ENCODE assay signal across 22 mouse cellular contexts in the genomic region with DNA sequence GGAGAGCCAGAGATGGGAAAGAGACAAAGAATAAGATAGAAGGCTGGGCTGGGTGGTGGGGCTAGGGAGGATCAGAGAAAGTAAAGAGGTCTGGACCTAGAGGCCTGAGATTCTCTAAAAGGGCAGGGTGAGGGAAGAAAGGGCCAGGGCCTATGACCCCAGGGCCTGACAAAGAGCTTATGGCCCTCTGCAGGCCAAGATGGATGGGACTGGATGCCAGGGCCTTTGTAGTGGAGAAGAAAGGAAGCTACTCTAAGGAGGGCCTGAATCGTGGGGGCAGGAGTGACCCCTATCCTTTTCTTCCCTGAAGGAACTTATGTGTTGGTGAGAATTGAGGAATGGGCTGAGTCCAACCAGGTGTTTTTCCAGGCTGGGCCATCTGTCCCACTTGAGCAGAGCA. TPM values are rescaled to one million over a fixed set of nuclear protein-coding genes. Genes with fewer than 3 reads are reported as not detected.
DNase-seq lines count a peak whose midpoint lies in the region; ATAC-seq and TF ChIP-seq lines count a peak whose summit lies in the region.
"Had no signal": no experiment of that assay in that cellular context is flagged by ENCODE, and none has a peak within 500 bp of the region (broad histone marks: within the 10 kb centered on the region; RNA-seq: fewer than 3 reads in every experiment).

No protein-coding gene starts in this region.

- H3K4me3 ChIP-seq in forebrain, embryonic 13.5 days = no peak overlapping the region
- H3K4me3 ChIP-seq in forebrain, embryonic 15.5 days = no peak overlapping the region
- H3K4me3 ChIP-seq in kidney, postnatal 0 days (replicated peaks; ENCODE audit: low read depth, low read length) = no peak overlapping the region
- no peak overlapping the region for H3K4me3 ChIP-seq in limb, embryonic 14.5 days (replicated peaks; ENCODE audit: low read length)
- H3K4me3 ChIP-seq in heart, adult 2 months = no peak overlapping the region
- H3K4me3 ChIP-seq: embryonic facial prominence, embryonic 15.5 days; gastrocnemius, adult 2 months had no signal

- intact Hi-C loops in heart, adult 2 months (cut with DNase I) = no loop called here

- no peaks in the 10 kb centered on the region for H3K79me2 ChIP-seq in heart, adult 2 months (replicated peaks; ENCODE audit: control insufficient read depth, insufficient read depth, low read length)

- TF ChIP-seq CTCF in kidney, postnatal 0 days (IDR thresholded peaks at IDR 0.05; ENCODE audit: low read depth) = no peak
- no peak for TF ChIP-seq CTCF in heart, adult 2 months (IDR thresholded peaks at IDR 0.05)

- no peak for DNase-seq in kidney, postnatal 0 days (ENCODE audit: low spot score)
- no peak for DNase-seq in kidney, adult 9 months
- peak; percentile 76 for DNase-seq in embryo, embryonic 9.5 days (ENCODE audit: extremely low spot score)
- DNase-seq in limb, embryonic 14.5 days (ENCODE audit: low spot score) = no peak
- DNase-seq in heart, adult 2 months = no peak
- DNase-seq in layer of hippocampus, adult 9-10 months (ENCODE audit: low spot score) = no peak
- DNase-seq: adrenal gland, adult 8-10 months; cerebellum, postnatal 14 days; gastrocnemius, adult 2 months; layer of hippocampus, postnatal 36 days; retina, postnatal 1 day; thymus, adult 18-20 months had no signal

- no peak for ATAC-seq in forebrain, embryonic 13.5 days
- no peak for ATAC-seq in forebrain, embryonic 15.5 days (replicated peaks)
- ATAC-seq in kidney, postnatal 0 days (replicated peaks; ENCODE audit: low FRiP score, low read depth) = no peak
- no peak for ATAC-seq in limb, embryonic 14.5 days (ENCODE audit: low FRiP score, low read depth)
- ATAC-seq: lung, postnatal 0 days had no signal

- peaks cover 28% of the 10 kb centered on the region for H3K4me1 ChIP-seq in forebrain, embryonic 13.5 days
- peaks cover 15% of the 10 kb centered on the region for H3K4me1 ChIP-seq in forebrain, embryonic 15.5 days
- H3K4me1 ChIP-seq in kidney, postnatal 0 days (replicated peaks; ENCODE audit: insufficient read depth, low read length) = no peaks in the 10 kb centered on the region; the same call in 1 of the 2 replicates
- H3K4me1 ChIP-seq in limb, embryonic 14.5 days (ENCODE audit: control insufficient read depth, insufficient read depth, low read length) = peaks cover 29% of the 10 kb centered on the region
- no peaks in the 10 kb centered on the region for H3K4me1 ChIP-seq in heart, adult 2 months (ENCODE audit: control insufficient read depth, insufficient read depth, low read length)

- H3K9ac ChIP-seq in forebrain, embryonic 13.5 days = no peak overlapping the region
- H3K9ac ChIP-seq in forebrain, embryonic 15.5 days (replicated peaks) = no peak overlapping the region
- no peak overlapping the region for H3K9ac ChIP-seq in kidney, postnatal 0 days (ENCODE audit: low read depth, low read length)
- H3K9ac ChIP-seq in limb, embryonic 14.5 days (ENCODE audit: low read depth, low read length, severe bottlenecking) = no peak overlapping the region
- H3K9ac ChIP-seq in heart, adult 2 months (ENCODE audit: low read depth, low read length) = no peak overlapping the region
- H3K9ac ChIP-seq: embryonic facial prominence, embryonic 15.5 days; liver, embryonic 14.5 days had no signal

- H3K27ac ChIP-seq in forebrain, embryonic 13.5 days = peak overlapping the region; percentile 31; the same call in 1 of the 2 replicates
- no peak overlapping the region for H3K27ac ChIP-seq in forebrain, embryonic 15.5 days (replicated peaks)
- peak overlapping the region; percentile 68 for H3K27ac ChIP-seq in kidney, postnatal 0 days
- H3K27ac ChIP-seq in limb, embryonic 14.5 days (replicated peaks; ENCODE audit: low read depth, low read length) = peak overlapping the region; percentile 43; the same call in 1 of the 2 replicates
- H3K27ac ChIP-seq in heart, adult 2 months = no peak overlapping the region
- H3K27ac ChIP-seq: gastrocnemius, adult 2 months; liver, embryonic 14.5 days had no signal

- WGBS in forebrain, embryonic 13.5 days = 10% methylated on average over 1 of the region's 1 CpGs
- 12% methylated on average over 1 of the region's 1 CpGs for WGBS in forebrain, embryonic 15.5 days
- WGBS in kidney, postnatal 0 days = 5% methylated on average over 1 of the region's 1 CpGs
- WGBS in limb, embryonic 14.5 days = 14% methylated on average over 1 of the region's 1 CpGs
- 63% methylated on average over 1 of the region's 1 CpGs for WGBS in heart, adult 2 months

- TF ChIP-seq POLR2A in limb, embryonic 14.5 days (IDR thresholded peaks at IDR 0.05; ENCODE audit: borderline replicate concordance, extremely low read depth, insufficient read depth, insufficient read length) = no peak
- TF ChIP-seq POLR2A in heart, adult 2 months (IDR thresholded peaks at IDR 0.05; ENCODE audit: insufficient read depth, low read depth, low read length) = no peak

- no peaks in the 10 kb centered on the region for H3K27me3 ChIP-seq in forebrain, embryonic 13.5 days
- H3K27me3 ChIP-seq in forebrain, embryonic 15.5 days = no peaks in the 10 kb centered on the region
- no peaks in the 10 kb centered on the region for H3K27me3 ChIP-seq in kidney, postnatal 0 days (ENCODE audit: insufficient read depth, low read length)
- no peaks in the 10 kb centered on the region for H3K27me3 ChIP-seq in limb, embryonic 14.5 days (ENCODE audit: control insufficient read depth, insufficient read depth, low read length)
- H3K27me3 ChIP-seq in heart, adult 2 months (ENCODE audit: control insufficient read depth, insufficient read depth, low read length) = no peaks in the 10 kb centered on the region
- H3K27me3 ChIP-seq: embryonic facial prominence, embryonic 15.5 days had no signal

- TF ChIP-seq EP300 in heart, adult 2 months (IDR thresholded peaks at IDR 0.05; ENCODE audit: insufficient read depth, low read depth, low read length) = no peak

- H3K9me3 ChIP-seq in forebrain, embryonic 13.5 days (replicated peaks) = no peaks in the 10 kb centered on the region
- no peaks in the 10 kb centered on the region for H3K9me3 ChIP-seq in forebrain, embryonic 15.5 days
- H3K9me3 ChIP-seq in kidney, postnatal 0 days (replicated peaks; ENCODE audit: low read length) = no peaks in the 10 kb centered on the region
- no peaks in the 10 kb centered on the region for H3K9me3 ChIP-seq in limb, embryonic 14.5 days (ENCODE audit: control insufficient read depth, low read length)
- H3K9me3 ChIP-seq: embryonic facial prominence, embryonic 15.5 days had no signal

- H3K36me3 ChIP-seq in forebrain, embryonic 13.5 days (ENCODE audit: poor library complexity, severe bottlenecking) = no peaks in the 10 kb centered on the region
- no peaks in the 10 kb centered on the region for H3K36me3 ChIP-seq in forebrain, embryonic 15.5 days
- no peaks in the 10 kb centered on the region for H3K36me3 ChIP-seq in kidney, postnatal 0 days (ENCODE audit: insufficient read depth, low read length)
- H3K36me3 ChIP-seq in limb, embryonic 14.5 days (ENCODE audit: control insufficient read depth, insufficient read depth, low read length) = peaks cover 20% of the 10 kb centered on the region
- H3K36me3 ChIP-seq in heart, adult 2 months (ENCODE audit: control insufficient read depth, insufficient read depth, low read length) = no peaks in the 10 kb centered on the region

- no peak overlapping the region for H3K4me2 ChIP-seq in forebrain, embryonic 13.5 days
- H3K4me2 ChIP-seq in forebrain, embryonic 15.5 days (replicated peaks) = no peak overlapping the region
- no peak overlapping the region for H3K4me2 ChIP-seq in kidney, postnatal 0 days (ENCODE audit: low read length)
- no peak overlapping the region for H3K4me2 ChIP-seq in limb, embryonic 14.5 days (replicated peaks; ENCODE audit: low read depth, low read length, severe bottlenecking)
- H3K4me2 ChIP-seq: embryonic facial prominence, embryonic 15.5 days had no signal

RNA-seq across cellular contexts. Expression of a gene that starts 9.6 kb away (rescaled TPM):
- 67.1 and 89.5 TPM in 2 replicates for polyA plus RNA-seq in forebrain, embryonic 13.5 days (2015; fragmentation: Nextera tagmentation; extraction: Ambion mirVana)
- polyA plus RNA-seq in forebrain, embryonic 15.5 days (2015; fragmentation: Nextera tagmentation; extraction: Ambion mirVana) = 14.9 and 18.4 TPM in 2 replicates
- polyA plus RNA-seq in kidney, postnatal 0 days (2015; fragmentation: Nextera tagmentation; extraction: Ambion mirVana) = 20.1 and 20.9 TPM in 2 replicates
- 176 and 192 TPM in 2 replicates for polyA plus RNA-seq in limb, embryonic 14.5 days (2012; rRNA removed)
- polyA plus RNA-seq in limb, embryonic 14.5 days (2014; fragmentation: Nextera tagmentation; extraction: Ambion mirVana) = 267 and 331 TPM in 2 replicates
- total RNA-seq in heart, adult 2 months (2021) = under 1 TPM in 1 of 2 experiments, not detected in 1; 0.25 TPM
- not detected in 2 replicates for polyA plus RNA-seq in heart, adult 2 months (2012; rRNA removed)
- total RNA-seq: granulocyte monocyte progenitor cell, adult 5-6 weeks; hematopoietic stem cell, adult 5-6 weeks; megakaryocyte, adult 5-6 weeks; neutrophil, adult 5-6 weeks had no signal
- polyA plus RNA-seq: large intestine, adult 2 months had no signal

RNA-seq across cellular contexts. Expression of a gene that starts 12.8 kb away (rescaled TPM):
- polyA plus RNA-seq in forebrain, embryonic 13.5 days (2015; fragmentation: Nextera tagmentation; extraction: Ambion mirVana) = 76.3 and 79.9 TPM in 2 replicates
- 50.0 and 56.7 TPM in 2 replicates for polyA plus RNA-seq in forebrain, embryonic 15.5 days (2015; fragmentation: Nextera tagmentation; extraction: Ambion mirVana)
- 24.6 and 28.9 TPM in 2 replicates for polyA plus RNA-seq in kidney, postnatal 0 days (2015; fragmentation: Nextera tagmentation; extraction: Ambion mirVana)
- 28.4 and 36.0 TPM in 2 replicates for polyA plus RNA-seq in limb, embryonic 14.5 days (2012; rRNA removed)
- polyA plus RNA-seq in limb, embryonic 14.5 days (2014; fragmentation: Nextera tagmentation; extraction: Ambion mirVana) = 24.5 and 28.7 TPM in 2 replicates
- total RNA-seq in heart, adult 2 months (2021) = 10 to 100 TPM; 14.7 to 22.8 TPM
- polyA plus RNA-seq in heart, adult 2 months (2012; rRNA removed) = 6.2 and 10.0 TPM in 2 replicates
- total RNA-seq: megakaryocyte, adult 5-6 weeks had no signal

RNA-seq across cellular contexts. Expression of a gene that starts 27.5 kb away (rescaled TPM):
- polyA plus RNA-seq in forebrain, embryonic 13.5 days (2015; fragmentation: Nextera tagmentation; extraction: Ambion mirVana) = 20.7 and 22.7 TPM in 2 replicates
- 20.1 and 20.2 TPM in 2 replicates for polyA plus RNA-seq in forebrain, embryonic 15.5 days (2015; fragmentation: Nextera tagmentation; extraction: Ambion mirVana)
- 12.1 and 12.3 TPM in 2 replicates for polyA plus RNA-seq in kidney, postnatal 0 days (2015; fragmentation: Nextera tagmentation; extraction: Ambion mirVana)
- 53.6 and 61.8 TPM in 2 replicates for polyA plus RNA-seq in limb, embryonic 14.5 days (2012; rRNA removed)
- polyA plus RNA-seq in limb, embryonic 14.5 days (2014; fragmentation: Nextera tagmentation; extraction: Ambion mirVana) = 15.6 and 18.7 TPM in 2 replicates
- 1 to 10 TPM; 4.7 to 5.5 TPM for total RNA-seq in heart, adult 2 months (2021)
- 17.2 and 18.7 TPM in 2 replicates for polyA plus RNA-seq in heart, adult 2 months (2012; rRNA removed)

RNA-seq across cellular contexts. Expression of a gene that starts 27.9 kb away (rescaled TPM):
- polyA plus RNA-seq in forebrain, embryonic 13.5 days (2015; fragmentation: Nextera tagmentation; extraction: Ambion mirVana) = 61.8 and 63.0 TPM in 2 replicates
- polyA plus RNA-seq in forebrain, embryonic 15.5 days (2015; fragmentation: Nextera tagmentation; extraction: Ambion mirVana) = 49.7 and 50.0 TPM in 2 replicates
- polyA plus RNA-seq in kidney, postnatal 0 days (2015; fragmentation: Nextera tagmentation; extraction: Ambion mirVana) = 40.4 and 42.1 TPM in 2 replicates
- 35.7 and 39.7 TPM in 2 replicates for polyA plus RNA-seq in limb, embryonic 14.5 days (2012; rRNA removed)
- 26.7 and 27.0 TPM in 2 replicates for polyA plus RNA-seq in limb, embryonic 14.5 days (2014; fragmentation: Nextera tagmentation; extraction: Ambion mirVana)
- total RNA-seq in heart, adult 2 months (2021) = 10 to 100 TPM; 10.6 to 10.9 TPM
- polyA plus RNA-seq in heart, adult 2 months (2012; rRNA removed) = 6.2 and 10.8 TPM in 2 replicates

RNA-seq across cellular contexts. Expression of a gene that starts 38.8 kb away (rescaled TPM):
- polyA plus RNA-seq in forebrain, embryonic 13.5 days (2015; fragmentation: Nextera tagmentation; extraction: Ambion mirVana) = 70.2 and 77.2 TPM in 2 replicates
- 62.7 and 68.2 TPM in 2 replicates for polyA plus RNA-seq in forebrain, embryonic 15.5 days (2015; fragmentation: Nextera tagmentation; extraction: Ambion mirVana)
- 87.2 and 88.1 TPM in 2 replicates for polyA plus RNA-seq in kidney, postnatal 0 days (2015; fragmentation: Nextera tagmentation; extraction: Ambion mirVana)
- polyA plus RNA-seq in limb, embryonic 14.5 days (2012; rRNA removed) = 88.6 and 124 TPM in 2 replicates
- polyA plus RNA-seq in limb, embryonic 14.5 days (2014; fragmentation: Nextera tagmentation; extraction: Ambion mirVana) = 66.2 and 75.7 TPM in 2 replicates
- 10 to 100 TPM; 70.4 to 71.9 TPM for total RNA-seq in heart, adult 2 months (2021)
- 53.3 and 88.7 TPM in 2 replicates for polyA plus RNA-seq in heart, adult 2 months (2012; rRNA removed)

Comparison
In these comparisons a context has a peak if more than half of its experiments do, and no peak if none do; other contexts are left out.
1. H3K27ac ChIP-seq: peak in forebrain, embryonic 13.5 days (single experiment), kidney, postnatal 0 days (single experiment) and limb, embryonic 14.5 days (single experiment); none in forebrain, embryonic 15.5 days (single experiment) and heart, adult 2 months (single experiment).
2. RNA of a gene that starts 9.6 kb away (polyA plus RNA-seq): 176 to 331 TPM in limb, embryonic 14.5 days, 67.1 to 89.5 TPM in forebrain, embryonic 13.5 days, 20.1 to 20.9 TPM in kidney, postnatal 0 days and 14.9 to 18.4 TPM in forebrain, embryonic 15.5 days; not detected in heart, adult 2 months; every median in the first group is over 10 times any median in the second.